Mouse (Mus musculus) cortical plate, adult 2 months (tissue): ENCODE measurements around the gene Cd19.

Experiments
- CTCF ChIP-seq: fragments of 200-500 bp; IDR thresholded peaks from 2 replicates; pipeline ENCODE4 v1.5.1; 2011; ENCODE audit warnings: mild to moderate bottlenecking, control low read depth, low read length; ENCODE audit not compliant: insufficient read depth; ENCODE audit errors: extremely low read depth
- POLR2A ChIP-seq: fragments of 200-500 bp; IDR thresholded peaks from 2 replicates; pipeline ENCODE4 v1.6.1; 2011; ENCODE audit warnings: mild to moderate bottlenecking, low read length, control low read depth; ENCODE audit not compliant: insufficient read depth; ENCODE audit errors: extremely low read depth

DNA sequence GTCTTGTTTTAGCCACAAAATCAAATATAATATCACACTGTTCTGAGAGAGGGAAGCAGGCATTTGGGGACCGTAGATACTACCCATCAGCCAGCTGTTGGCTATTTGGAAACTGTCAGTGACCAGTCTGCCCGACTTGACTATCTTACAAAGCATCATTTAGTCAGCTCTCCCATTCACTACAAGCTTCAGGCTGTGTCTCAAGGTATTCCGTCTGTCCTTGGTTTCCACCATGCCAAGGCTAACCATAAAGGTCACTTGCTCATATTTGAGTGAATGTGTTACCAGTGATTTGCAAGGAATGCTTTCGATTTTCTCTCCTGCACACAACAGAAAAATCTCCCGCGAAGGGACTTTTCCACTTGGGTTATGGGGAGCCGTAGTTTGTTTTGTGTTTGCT lies 20.0 kb upstream of the Cd19 start:
- TF ChIP-seq CTCF (no peak), POLR2A (no peak)
